Mouse (Mus musculus) stomach, embryonic 14.5 days (tissue): ENCODE measurements around the gene Mrpl52. TPM values are rescaled to one million over a fixed set of nuclear protein-coding genes. Genes with fewer than 3 reads are reported as not detected.

Experiments
- ATAC-seq: fragments of 200-750 bp; cut with Nextera tagmentation; 2 replicates; pipeline ENCODE4 v1.8.0; 2017; ENCODE audit warnings: low read depth, moderate TSS enrichment; ENCODE audit not compliant: insufficient number of reproducible peaks, insufficient read depth, low FRiP score
- H3K27ac ChIP-seq: fragments of 300-500 bp; sonication (generic); 2 replicates; pipeline ENCODE4 v1.5.1; 2014; ENCODE audit warnings: mild to moderate bottlenecking, low read length, moderate library complexity, mixed read lengths
- H3K27me3 ChIP-seq: fragments of 300-500 bp; sonication (generic); 2 replicates; pipeline ENCODE4 v1.6.1; 2014; ENCODE audit warnings: low read length, control low read depth, mixed read lengths; ENCODE audit not compliant: control insufficient read depth, insufficient read depth
- H3K36me3 ChIP-seq: fragments of 300-500 bp; sonication (generic); 2 replicates; pipeline ENCODE4 v1.6.1; 2014; ENCODE audit warnings: mild to moderate bottlenecking, control low read depth, low read length, moderate library complexity, mixed read lengths; ENCODE audit not compliant: control insufficient read depth, insufficient read depth
- H3K4me1 ChIP-seq: fragments of 300-500 bp; sonication (generic); 2 replicates; pipeline ENCODE4 v1.6.1; 2014; ENCODE audit warnings: low read length, control low read depth, mixed read lengths; ENCODE audit not compliant: control insufficient read depth, insufficient read depth
- H3K4me2 ChIP-seq: fragments of 300-500 bp; sonication (generic); replicated peaks from 2 replicates; pipeline ENCODE4 v1.6.1; 2014; ENCODE audit warnings: low read depth, low read length, control low read depth
- H3K4me3 ChIP-seq: fragments of 300-500 bp; sonication (generic); 2 replicates; pipeline ENCODE4 v1.5.1; 2014; ENCODE audit warnings: low read depth, low read length, control low read depth
- H3K9ac ChIP-seq: fragments of 300-500 bp; sonication (generic); replicated peaks from 2 replicates; pipeline ENCODE4 v1.6.1; 2014; ENCODE audit warnings: low read depth, mild to moderate bottlenecking, control low read depth, low read length, moderate library complexity, mixed read lengths
- H3K9me3 ChIP-seq: fragments of 300-500 bp; sonication (generic); 2 replicates; pipeline ENCODE4 v1.6.1; 2016; ENCODE audit warnings: low read depth, low read length, control low read depth; ENCODE audit not compliant: control insufficient read depth
- WGBS: fragments of 180-500 bp; shearing (Covaris S2); extraction: QIAGEN DNeasy Blood & Tissue Kit; methylation state at CpG from one replicate; pipeline ENCODE4 v1.1.7; 2014; 5-methylcytosine and 5-hydroxymethylcytosine counted together
- polyA plus RNA-seq: library from polyadenylated mRNA; unstranded; fragments of >200 nt; fragmentation: Nextera tagmentation; extraction: Ambion mirVana; gene quantifications from 2 replicates; pipeline ENCODE4 v1.2.1, GENCODE M21; 2014

The Mrpl52 gene
- polyA plus RNA-seq, 1 experiment from 2014 or later, result 312 TPM

GRCm38 (mm10) chr14:54385968-54386618, 40.6 kb upstream of the Mrpl52 start:
- Histone ChIP-seq H3K27ac (no peak overlapping the region), H3K4me2 (no peak overlapping the region), H3K4me3 (no peak overlapping the region), H3K4me1 (0 out of 2 replicates have a peak, but pooled peaks cover 4% of the 10 kb centered on the region), H3K9me3 (no peaks in the 10 kb centered on the region), H3K27me3 (no peaks in the 10 kb centered on the region), H3K36me3 (no peaks in the 10 kb centered on the region), H3K9ac (no peak overlapping the region)
- no peak for ATAC-seq
- WGBS, result 78% methylated on average over 7 of the region's 7 CpGs

- Histone ChIP-seq H3K4me1 (no peaks in the 10 kb centered on the region), H3K27me3 (no peaks in the 10 kb centered on the region), H3K36me3 (no peaks in the 10 kb centered on the region), H3K9ac (no peak overlapping the region), H3K4me3 (no peak overlapping the region), H3K4me2 (no peak overlapping the region), H3K9me3 (no peaks in the 10 kb centered on the region), H3K27ac (no peak overlapping the region)
- no peak for ATAC-seq
- 70% methylated on average over 6 of the region's 6 CpGs for WGBS
Measured at GRCm38 (mm10) chr14:54387546-54387945, 39.2 kb upstream of the Mrpl52 start.

- Histone ChIP-seq H3K9me3 (no peaks in the 10 kb centered on the region), H3K27me3 (no peaks in the 10 kb centered on the region), H3K9ac (no peak overlapping the region), H3K4me2 (no peak overlapping the region), H3K4me1 (no peaks in the 10 kb centered on the region), H3K27ac (no peak overlapping the region), H3K36me3 (no peaks in the 10 kb centered on the region), H3K4me3 (no peak overlapping the region)
- ATAC-seq, result no peak
- 60% methylated on average over 6 of the region's 6 CpGs for WGBS
Measured at GRCm38 (mm10) chr14:54390843-54391242, 35.9 kb upstream of the Mrpl52 start.

- ATAC-seq, result no peak
- WGBS, result 67% methylated on average over 3 of the region's 3 CpGs
Measured at GRCm38 (mm10) chr14:54393794-54394193, 32.9 kb upstream of the Mrpl52 start.

GRCm38 (mm10) chr14:54394309-54394708, 32.4 kb upstream of the Mrpl52 start:
- no peaks in the 10 kb centered on the region for H3K36me3 ChIP-seq

More at GRCm38 (mm10) chr14:54393794-54394193, 32.9 kb upstream of the Mrpl52 start:
- no peak overlapping the region for H3K9ac ChIP-seq
- no peaks in the 10 kb centered on the region for H3K36me3 ChIP-seq
- no peak overlapping the region for H3K27ac ChIP-seq
- no peaks in the 10 kb centered on the region for H3K27me3 ChIP-seq
- no peaks in the 10 kb centered on the region for H3K9me3 ChIP-seq
- H3K4me1 ChIP-seq, result no peaks in the 10 kb centered on the region
- no peak overlapping the region for H3K4me3 ChIP-seq
- no peak overlapping the region for H3K4me2 ChIP-seq

GRCm38 (mm10) chr14:54396685-54397084, 30.0 kb upstream of the Mrpl52 start:
- no peak overlapping the region for H3K9ac ChIP-seq
- H3K27me3 ChIP-seq, result no peaks in the 10 kb centered on the region
- H3K4me1 ChIP-seq, result 0 out of 2 replicates have a peak, but pooled peaks cover 3% of the 10 kb centered on the region
- no peak overlapping the region for H3K4me2 ChIP-seq
- no peaks in the 10 kb centered on the region for H3K9me3 ChIP-seq
- no peak overlapping the region for H3K27ac ChIP-seq
- 73% methylated on average over 7 of the region's 7 CpGs for WGBS
- ATAC-seq, result no peak
- H3K4me3 ChIP-seq, result no peak overlapping the region
- H3K36me3 ChIP-seq, result no peaks in the 10 kb centered on the region

More at GRCm38 (mm10) chr14:54394309-54394708, 32.4 kb upstream of the Mrpl52 start:
- Histone ChIP-seq H3K9me3 (no peaks in the 10 kb centered on the region), H3K9ac (no peak overlapping the region), H3K4me2 (no peak overlapping the region), H3K27ac (no peak overlapping the region), H3K4me1 (0 out of 2 replicates have a peak, but pooled peaks cover 3% of the 10 kb centered on the region), H3K4me3 (no peak overlapping the region), H3K27me3 (no peaks in the 10 kb centered on the region)
- no peak for ATAC-seq

GRCm38 (mm10) chr14:54397872-54398527, 28.7 kb upstream of the Mrpl52 start:
- H3K4me1 ChIP-seq, result 0 out of 2 replicates have a peak, but pooled peaks cover 3% of the 10 kb centered on the region
- no peaks in the 10 kb centered on the region for H3K9me3 ChIP-seq
- H3K36me3 ChIP-seq, result no peaks in the 10 kb centered on the region
- 85% methylated on average over 7 of the region's 7 CpGs for WGBS
- no peak overlapping the region for H3K9ac ChIP-seq
- H3K4me3 ChIP-seq, result no peak overlapping the region
- no peaks in the 10 kb centered on the region for H3K27me3 ChIP-seq
- H3K4me2 ChIP-seq, result no peak overlapping the region
- no peak for ATAC-seq
- H3K27ac ChIP-seq, result no peak overlapping the region

- Histone ChIP-seq H3K36me3 (no peaks in the 10 kb centered on the region), H3K4me2 (no peak overlapping the region), H3K9ac (no peak overlapping the region), H3K4me1 (0 out of 2 replicates have a peak, but pooled peaks cover 3% of the 10 kb centered on the region), H3K4me3 (no peak overlapping the region), H3K27me3 (no peaks in the 10 kb centered on the region), H3K9me3 (no peaks in the 10 kb centered on the region), H3K27ac (no peak overlapping the region)
- WGBS, result 57% methylated on average over 7 of the region's 7 CpGs
- no peak for ATAC-seq
Measured at GRCm38 (mm10) chr14:54398528-54398916, 28.2 kb upstream of the Mrpl52 start.
